Mouse (Mus musculus): ENCODE data around the gene Lrrc27.

DNA sequence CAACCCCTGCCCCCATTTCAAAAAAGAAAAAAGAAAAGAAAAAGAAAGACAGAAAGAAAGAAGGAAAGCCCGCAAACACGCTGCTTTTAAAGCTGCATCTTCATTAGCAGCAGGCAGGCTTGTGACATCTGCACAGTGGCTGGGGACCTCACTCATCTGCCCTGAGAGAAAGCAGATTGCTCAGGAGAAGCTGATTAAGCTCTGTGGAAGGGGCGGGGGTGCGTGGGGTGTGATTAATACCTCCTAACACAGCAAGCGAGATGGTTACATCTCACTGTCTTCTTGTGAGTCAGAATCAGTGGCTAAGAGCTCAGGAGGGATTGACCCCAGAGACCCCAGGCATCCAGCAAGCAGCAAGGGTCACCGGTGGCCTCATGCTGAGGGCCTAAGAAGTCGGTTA is 64.7 kb downstream of the Lrrc27 start:
- no peak for TF ChIP-seq EP300 (IDR thresholded peaks at IDR 0.05; ENCODE audit: low read length)
- no peak for TF ChIP-seq NELFE (IDR thresholded peaks at IDR 0.05; ENCODE audit: low read depth, low read length)
- no peak for TF ChIP-seq ZC3H11A (IDR thresholded peaks at IDR 0.05; ENCODE audit: low read depth, low read length)
- TF ChIP-seq CTCF (conservative IDR thresholded peaks at IDR 0.05 in 1 of 2, IDR thresholded peaks at IDR 0.05 in 1 of 2; ENCODE audit: low read depth in 2 of 2, low read length in 2 of 2): no peak

All from CH12.LX (cell line).